Mouse (Mus musculus): ENCODE data around the gene Il4i1. TPM values are rescaled to one million over a fixed set of nuclear protein-coding genes. Genes with fewer than 3 reads are reported as not detected.

Gene Il4i1
- polyA plus RNA-seq, 1 experiment from 2014 or later = 2.9 TPM

- H3K4me1 ChIP-seq (replicated peaks; ENCODE audit: control insufficient read depth, insufficient read depth, low read length) = peaks cover 67% of the 10 kb centered on the region
- no peak overlapping the region for H3K4me3 ChIP-seq (ENCODE audit: low read depth, low read length)
- WGBS = 70% methylated on average over 7 of the region's 7 CpGs
- H3K9ac ChIP-seq (ENCODE audit: low read depth, low read length) = no peak overlapping the region
- H3K36me3 ChIP-seq (ENCODE audit: control insufficient read depth, insufficient read depth, low read length) = peaks cover 20% of the 10 kb centered on the region
- no peak overlapping the region; the same call in 1 of the 2 replicates for H3K4me2 ChIP-seq
- H3K27ac ChIP-seq (ENCODE audit: low read depth, low read length) = no peak overlapping the region
- DNase-seq (ENCODE audit: low spot score) (peak; percentile 28), ATAC-seq (replicated peaks; ENCODE audit: low FRiP score) (no peak)
- no peaks in the 10 kb centered on the region for H3K27me3 ChIP-seq (replicated peaks; ENCODE audit: control insufficient read depth, insufficient read depth, low read length)
- H3K9me3 ChIP-seq (ENCODE audit: control insufficient read depth, low read length) = no peaks in the 10 kb centered on the region
These were observed 5.7 kb downstream of the Il4i1 start for GRCm38 (mm10) chr7:44821666-44822448.

DNA sequence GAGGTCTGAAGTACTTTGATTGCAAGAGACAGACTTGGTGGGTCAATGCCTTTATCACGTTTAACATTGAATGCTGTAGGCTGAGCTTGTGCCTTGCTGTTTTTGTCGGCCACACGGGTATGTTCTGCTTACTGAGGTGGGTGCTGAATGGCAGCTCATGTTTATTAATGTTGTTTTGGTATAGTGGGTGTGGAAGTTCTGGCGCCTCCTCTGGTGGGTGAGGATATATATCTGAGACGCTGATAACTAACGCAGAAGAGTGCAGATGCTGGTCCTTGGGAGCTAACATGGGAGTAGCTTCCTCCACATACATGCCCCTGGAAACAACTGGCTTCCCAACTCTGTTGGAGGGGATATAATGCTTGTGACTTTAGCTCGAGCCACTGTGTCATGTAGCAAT, 7.2 kb downstream of the Il4i1 start:
- DNase-seq (ENCODE audit: low spot score) (no peak), ATAC-seq (replicated peaks; ENCODE audit: low FRiP score) (no peak)
- Histone ChIP-seq H3K4me1 (replicated peaks; ENCODE audit: control insufficient read depth, insufficient read depth, low read length) (peaks cover 56% of the 10 kb centered on the region), H3K4me2 (no peak overlapping the region), H3K36me3 (ENCODE audit: control insufficient read depth, insufficient read depth, low read length) (peaks cover 22% of the 10 kb centered on the region), H3K27me3 (replicated peaks; ENCODE audit: control insufficient read depth, insufficient read depth, low read length) (no peaks in the 10 kb centered on the region), H3K4me3 (ENCODE audit: low read depth, low read length) (no peak overlapping the region), H3K9ac (ENCODE audit: low read depth, low read length) (no peak overlapping the region), H3K9me3 (ENCODE audit: control insufficient read depth, low read length) (no peaks in the 10 kb centered on the region), H3K27ac (ENCODE audit: low read depth, low read length) (no peak overlapping the region)
- 40% methylated on average over 7 of the region's 7 CpGs for WGBS

DNA sequence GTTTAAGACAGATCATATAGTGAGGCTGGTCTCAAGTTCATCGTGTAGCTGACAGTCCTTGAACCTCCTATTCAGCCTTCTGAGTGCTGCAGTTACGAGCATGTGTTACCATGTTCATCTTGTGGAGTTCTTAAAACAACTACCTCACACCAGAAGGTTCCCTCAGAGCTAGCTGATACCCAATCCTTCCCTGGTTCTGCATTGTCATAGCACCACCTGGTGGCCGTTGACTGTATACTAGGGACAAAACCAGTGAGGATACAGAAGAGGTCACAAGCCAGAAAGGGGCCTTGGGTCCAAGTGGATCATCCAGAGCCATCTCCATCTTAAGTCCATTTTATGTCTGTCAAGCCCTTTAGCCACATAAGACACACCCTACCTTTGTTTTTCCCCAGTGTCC, 8.7 kb downstream of the Il4i1 start:
- H3K27me3 ChIP-seq (replicated peaks; ENCODE audit: control insufficient read depth, insufficient read depth, low read length) = no peaks in the 10 kb centered on the region
- 25% methylated on average over 3 of the region's 3 CpGs for WGBS
- no peak overlapping the region for H3K4me2 ChIP-seq
- no peak overlapping the region for H3K4me3 ChIP-seq (ENCODE audit: low read depth, low read length)
- DNase-seq (ENCODE audit: low spot score) = peak; percentile 59
- peak; percentile 51; the same call in 1 of the 2 replicates for ATAC-seq (replicated peaks; ENCODE audit: low FRiP score)
- no peak overlapping the region for H3K9ac ChIP-seq (ENCODE audit: low read depth, low read length)
- peaks cover 34% of the 10 kb centered on the region for H3K36me3 ChIP-seq (ENCODE audit: control insufficient read depth, insufficient read depth, low read length)
- H3K9me3 ChIP-seq (ENCODE audit: control insufficient read depth, low read length) = no peaks in the 10 kb centered on the region
- H3K27ac ChIP-seq (ENCODE audit: low read depth, low read length) = no peak overlapping the region
- peaks cover 43% of the 10 kb centered on the region for H3K4me1 ChIP-seq (replicated peaks; ENCODE audit: control insufficient read depth, insufficient read depth, low read length)

GRCm38 (mm10) chr7:44826771-44827170, 10.6 kb downstream of the Il4i1 start:
- peaks cover 44% of the 10 kb centered on the region for H3K36me3 ChIP-seq (ENCODE audit: control insufficient read depth, insufficient read depth, low read length)
- DNase-seq (ENCODE audit: low spot score) (no peak), ATAC-seq (replicated peaks; ENCODE audit: low FRiP score) (no peak)
- H3K9me3 ChIP-seq (ENCODE audit: control insufficient read depth, low read length) = no peaks in the 10 kb centered on the region
- H3K9ac ChIP-seq (ENCODE audit: low read depth, low read length) = no peak overlapping the region
- no peaks in the 10 kb centered on the region for H3K27me3 ChIP-seq (replicated peaks; ENCODE audit: control insufficient read depth, insufficient read depth, low read length)
- no peak overlapping the region for H3K4me2 ChIP-seq
- H3K4me3 ChIP-seq (ENCODE audit: low read depth, low read length) = no peak overlapping the region
- H3K27ac ChIP-seq (ENCODE audit: low read depth, low read length) = no peak overlapping the region
- H3K4me1 ChIP-seq (replicated peaks; ENCODE audit: control insufficient read depth, insufficient read depth, low read length) = peaks cover 24% of the 10 kb centered on the region
- WGBS = 85% methylated on average over 3 of the region's 3 CpGs

GRCm38 (mm10) chr7:44828706-44829105, 12.5 kb downstream of the Il4i1 start:
- no peak for ATAC-seq (replicated peaks; ENCODE audit: low FRiP score)
- Histone ChIP-seq H3K4me2 (no peak overlapping the region), H3K4me3 (ENCODE audit: low read depth, low read length) (no peak overlapping the region), H3K9ac (ENCODE audit: low read depth, low read length) (no peak overlapping the region), H3K27me3 (replicated peaks; ENCODE audit: control insufficient read depth, insufficient read depth, low read length) (no peaks in the 10 kb centered on the region), H3K36me3 (ENCODE audit: control insufficient read depth, insufficient read depth, low read length) (peaks cover 44% of the 10 kb centered on the region), H3K9me3 (ENCODE audit: control insufficient read depth, low read length) (no peaks in the 10 kb centered on the region), H3K4me1 (replicated peaks; ENCODE audit: control insufficient read depth, insufficient read depth, low read length) (peaks cover 9% of the 10 kb centered on the region), H3K27ac (ENCODE audit: low read depth, low read length) (no peak overlapping the region)
- no peak for DNase-seq (ENCODE audit: low spot score)
- 88% methylated on average over 5 of the region's 5 CpGs for WGBS

GRCm38 (mm10) chr7:44832763-44833162, 16.6 kb downstream of the Il4i1 start:
- 78% methylated on average over 4 of the region's 4 CpGs for WGBS
- Histone ChIP-seq H3K4me2 (no peak overlapping the region), H3K27ac (ENCODE audit: low read depth, low read length) (no peak overlapping the region), H3K4me3 (ENCODE audit: low read depth, low read length) (no peak overlapping the region), H3K4me1 (replicated peaks; ENCODE audit: control insufficient read depth, insufficient read depth, low read length) (no peaks in the 10 kb centered on the region), H3K9ac (ENCODE audit: low read depth, low read length) (no peak overlapping the region), H3K27me3 (replicated peaks; ENCODE audit: control insufficient read depth, insufficient read depth, low read length) (no peaks in the 10 kb centered on the region), H3K9me3 (ENCODE audit: control insufficient read depth, low read length) (no peaks in the 10 kb centered on the region), H3K36me3 (ENCODE audit: control insufficient read depth, insufficient read depth, low read length) (peaks cover 35% of the 10 kb centered on the region)
- ATAC-seq (replicated peaks; ENCODE audit: low FRiP score) (no peak), DNase-seq (ENCODE audit: low spot score) (no peak)

- Histone ChIP-seq H3K9ac (ENCODE audit: low read depth, low read length) (no peak overlapping the region), H3K27ac (ENCODE audit: low read depth, low read length) (no peak overlapping the region), H3K4me3 (ENCODE audit: low read depth, low read length) (no peak overlapping the region), H3K9me3 (ENCODE audit: control insufficient read depth, low read length) (no peaks in the 10 kb centered on the region), H3K4me2 (no peak overlapping the region), H3K4me1 (replicated peaks; ENCODE audit: control insufficient read depth, insufficient read depth, low read length) (peaks cover 14% of the 10 kb centered on the region), H3K27me3 (replicated peaks; ENCODE audit: control insufficient read depth, insufficient read depth, low read length) (peaks cover 11% of the 10 kb centered on the region), H3K36me3 (ENCODE audit: control insufficient read depth, insufficient read depth, low read length) (peaks cover 10% of the 10 kb centered on the region)
- 88% methylated on average over 1 of the region's 1 CpGs for WGBS
- ATAC-seq (replicated peaks; ENCODE audit: low FRiP score) = no peak
- DNase-seq (ENCODE audit: low spot score) = no peak
These were observed 19.3 kb downstream of the Il4i1 start for GRCm38 (mm10) chr7:44835373-44836015.

GRCm38 (mm10) chr7:44836016-44836404, 19.8 kb downstream of the Il4i1 start:
- H3K36me3 ChIP-seq (ENCODE audit: control insufficient read depth, insufficient read depth, low read length) = peaks cover 8% of the 10 kb centered on the region
- DNase-seq (ENCODE audit: low spot score) (no peak), ATAC-seq (replicated peaks; ENCODE audit: low FRiP score) (no peak)
- no peak overlapping the region for H3K9ac ChIP-seq (ENCODE audit: low read depth, low read length)
- 47% methylated on average over 3 of the region's 3 CpGs for WGBS
- no peaks in the 10 kb centered on the region for H3K9me3 ChIP-seq (ENCODE audit: control insufficient read depth, low read length)
- peaks cover 14% of the 10 kb centered on the region for H3K4me1 ChIP-seq (replicated peaks; ENCODE audit: control insufficient read depth, insufficient read depth, low read length)
- H3K4me3 ChIP-seq (ENCODE audit: low read depth, low read length) = no peak overlapping the region
- no peak overlapping the region for H3K4me2 ChIP-seq
- H3K27ac ChIP-seq (ENCODE audit: low read depth, low read length) = no peak overlapping the region
- peaks cover 11% of the 10 kb centered on the region for H3K27me3 ChIP-seq (replicated peaks; ENCODE audit: control insufficient read depth, insufficient read depth, low read length)
